Mouse (Mus musculus) intestine, embryonic 14.5 days (tissue): ENCODE measurements at regions not wholly inside any gene's neighbourhood (a gene's known extent, or its start where the extent isn't known, plus 50 kb on each side); places are given as distances from the start of the nearest gene placed in this dataset.

Source experiments
- ATAC-seq: fragments of 200-750 bp; cut with Nextera tagmentation; replicated peaks from 2 replicates; pipeline ENCODE4 v1.8.0; 2017; ENCODE audit warnings: low read depth, moderate number of reproducible peaks, moderate TSS enrichment, moderate library complexity; ENCODE audit not compliant: low FRiP score, low TSS enrichment
- DNase-seq: peaks from one replicate; pipeline ENCODE4 v3.0.0-alpha.2; 2018; ENCODE audit warnings: low spot score
- H3K27ac ChIP-seq: fragments of 300-500 bp; sonication (generic); 2 replicates; pipeline ENCODE4 v1.5.1; 2014; ENCODE audit warnings: low read depth, mild to moderate bottlenecking, control low read depth
- H3K27me3 ChIP-seq: fragments of 300-500 bp; sonication (generic); replicated peaks from 2 replicates; pipeline ENCODE4 v1.6.1; 2014; ENCODE audit warnings: low read length, control low read depth; ENCODE audit not compliant: control insufficient read depth, insufficient read depth
- H3K36me3 ChIP-seq: fragments of 300-500 bp; sonication (generic); 2 replicates; pipeline ENCODE4 v1.6.1; 2014; ENCODE audit warnings: low read length, control low read depth; ENCODE audit not compliant: control insufficient read depth, insufficient read depth
- H3K4me1 ChIP-seq: fragments of 300-500 bp; sonication (generic); replicated peaks from 2 replicates; pipeline ENCODE4 v1.6.1; 2014; ENCODE audit warnings: low read length, control low read depth, mixed read lengths; ENCODE audit not compliant: control insufficient read depth, insufficient read depth
- H3K4me2 ChIP-seq: fragments of 300-500 bp; sonication (generic); 2 replicates; pipeline ENCODE4 v1.6.1; 2014; ENCODE audit warnings: low read length
- H3K4me3 ChIP-seq: fragments of 300-500 bp; sonication (generic); 2 replicates; pipeline ENCODE4 v1.5.1; 2014; ENCODE audit warnings: low read depth, low read length, control low read depth, mixed read lengths
- H3K9ac ChIP-seq: fragments of 300-500 bp; sonication (generic); 2 replicates; pipeline ENCODE4 v1.6.1; 2014; ENCODE audit warnings: mild to moderate bottlenecking, low read length
- H3K9me3 ChIP-seq: fragments of 300-500 bp; sonication (generic); 2 replicates; pipeline ENCODE4 v1.6.1; 2016; ENCODE audit warnings: low read length, control low read depth; ENCODE audit not compliant: control insufficient read depth
- WGBS: fragments of 180-500 bp; shearing (Covaris S2); extraction: QIAGEN DNeasy Blood & Tissue Kit; methylation state at CpG from one replicate; pipeline ENCODE4 v1.1.7; 2014; 5-methylcytosine and 5-hydroxymethylcytosine counted together

DNA sequence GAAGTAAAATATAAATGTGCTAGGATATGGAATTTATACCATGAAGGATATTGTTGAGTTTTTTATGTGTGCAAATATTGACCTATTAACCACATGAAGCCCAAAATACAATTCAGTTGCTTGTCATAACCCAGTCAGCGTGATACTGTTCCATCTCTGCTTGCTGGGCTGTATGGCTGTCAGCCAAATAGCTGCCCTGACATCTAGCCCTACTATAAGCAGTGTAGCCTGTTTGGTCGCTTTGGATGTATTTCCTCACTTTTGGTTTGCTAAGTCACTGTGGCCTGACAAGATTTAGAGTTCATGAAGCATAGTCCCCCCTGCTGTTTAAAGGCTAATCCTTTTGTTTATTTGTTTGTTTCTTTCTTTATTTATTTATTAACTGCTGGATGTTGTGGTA, 272.4 kb upstream of the Dach1 start:
- ATAC-seq: no peak
- H3K36me3 ChIP-seq: no peaks in the 10 kb centered on the region
- no peak overlapping the region for H3K27ac ChIP-seq
- no peaks in the 10 kb centered on the region for H3K27me3 ChIP-seq
- H3K4me2 ChIP-seq: no peak overlapping the region
- no peak overlapping the region for H3K9ac ChIP-seq
- no peak overlapping the region for H3K4me3 ChIP-seq
- 58% methylated on average over 2 of the region's 2 CpGs for WGBS
- no peak for DNase-seq
- no peaks in the 10 kb centered on the region for H3K9me3 ChIP-seq
- H3K4me1 ChIP-seq: no peaks in the 10 kb centered on the region

DNA sequence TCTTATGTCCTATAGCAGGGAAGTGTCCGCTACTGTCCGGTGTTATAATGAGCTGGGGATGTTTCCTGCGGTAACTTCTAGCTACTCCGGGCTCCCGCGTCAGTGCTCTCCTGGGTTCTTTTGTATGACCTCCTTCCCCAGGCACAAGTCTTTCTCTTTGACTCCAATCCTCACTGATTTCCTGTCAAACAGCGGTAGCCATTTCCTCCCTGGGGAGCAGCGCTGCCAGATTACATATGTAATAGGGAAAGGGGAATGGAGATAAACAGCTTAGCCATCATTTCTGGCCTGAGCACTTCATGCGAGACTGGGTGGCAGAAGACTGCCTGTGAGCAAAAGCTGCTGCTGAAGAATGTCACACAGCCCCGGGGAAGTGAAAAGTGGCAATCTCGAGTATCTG, 262.4 kb upstream of the Dach1 start:
- Histone ChIP-seq H3K4me3 (no peak overlapping the region), H3K4me2 (no peak overlapping the region), H3K4me1 (no peaks in the 10 kb centered on the region), H3K36me3 (no peaks in the 10 kb centered on the region), H3K9me3 (no peaks in the 10 kb centered on the region), H3K9ac (no peak overlapping the region), H3K27ac (no peak overlapping the region), H3K27me3 (no peaks in the 10 kb centered on the region)
- DNase-seq: no peak
- ATAC-seq: no peak
- WGBS: 56% methylated on average over 11 of the region's 11 CpGs

GRCm38 (mm10) chr14:98417719-98418118, 248.2 kb upstream of the Dach1 start:
- Histone ChIP-seq H3K9me3 (no peaks in the 10 kb centered on the region), H3K9ac (no peak overlapping the region), H3K36me3 (no peaks in the 10 kb centered on the region), H3K4me1 (no peaks in the 10 kb centered on the region), H3K27ac (no peak overlapping the region), H3K27me3 (no peaks in the 10 kb centered on the region), H3K4me3 (no peak overlapping the region), H3K4me2 (no peak overlapping the region)
- DNase-seq (no peak), ATAC-seq (no peak)
- 66% methylated on average over 1 of the region's 1 CpGs for WGBS

DNA sequence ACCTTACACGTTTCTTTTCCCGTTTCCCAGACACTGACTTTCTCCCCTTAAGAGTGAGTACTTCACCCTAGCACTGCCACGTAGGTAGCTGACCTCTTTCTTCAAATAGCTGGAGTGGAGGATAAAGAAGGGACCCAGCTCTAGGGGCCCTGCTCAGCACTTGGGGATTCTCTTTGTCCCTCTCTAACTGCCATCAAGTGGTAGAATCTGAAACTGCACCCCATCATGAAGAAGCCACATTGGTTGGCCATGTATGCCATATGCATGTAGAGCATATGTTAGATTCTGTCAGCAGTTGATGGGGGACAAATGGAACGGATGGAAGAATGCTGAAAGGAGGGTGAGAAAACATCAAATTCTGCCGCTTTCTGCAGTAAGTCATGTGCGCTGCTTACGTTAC, 244.6 kb upstream of the Dach1 start:
- H3K27ac ChIP-seq: no peak overlapping the region
- ATAC-seq (no peak), DNase-seq (no peak)
- H3K9ac ChIP-seq: no peak overlapping the region
- H3K4me1 ChIP-seq: no peaks in the 10 kb centered on the region
- 62% methylated on average over 7 of the region's 7 CpGs for WGBS
- H3K4me2 ChIP-seq: no peak overlapping the region
- H3K27me3 ChIP-seq: no peaks in the 10 kb centered on the region
- H3K9me3 ChIP-seq: no peaks in the 10 kb centered on the region
- H3K4me3 ChIP-seq: no peak overlapping the region
- no peaks in the 10 kb centered on the region for H3K36me3 ChIP-seq

DNA sequence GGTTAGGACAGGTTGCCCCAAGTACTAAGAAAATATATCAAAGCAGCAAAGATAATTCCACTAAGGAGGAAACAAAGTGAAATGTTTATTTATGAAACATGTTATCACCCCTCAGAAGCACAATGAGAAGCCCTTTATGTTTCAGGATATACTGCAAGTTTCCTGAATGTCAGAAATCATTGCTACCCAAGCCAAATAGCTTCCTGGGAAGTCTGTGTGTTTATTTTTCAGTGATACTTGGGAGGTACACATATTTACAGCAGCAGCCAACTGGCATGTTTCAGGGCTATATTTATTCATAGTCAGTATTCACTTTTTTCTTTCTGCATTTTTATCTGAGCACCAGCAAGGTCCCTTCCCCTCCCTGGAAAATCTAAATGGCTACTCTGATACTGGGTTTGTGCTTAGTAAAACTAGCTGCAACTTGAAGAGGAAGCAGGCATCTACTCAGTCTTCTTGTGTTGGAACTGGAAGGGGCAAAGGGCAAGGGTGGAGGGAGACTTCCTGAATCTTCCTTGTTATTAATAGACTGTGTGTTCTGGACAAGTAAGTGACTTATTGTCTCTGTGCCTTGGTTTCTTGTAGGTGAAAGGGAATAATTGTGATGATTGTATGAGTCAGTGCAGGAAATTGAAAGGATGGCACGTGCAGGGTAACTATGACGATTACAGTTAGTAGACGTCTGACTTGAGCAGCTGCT, 236.5 kb upstream of the Dach1 start:
- ATAC-seq (no peak), DNase-seq (no peak)
- Histone ChIP-seq H3K9ac (no peak overlapping the region), H3K27me3 (no peaks in the 10 kb centered on the region), H3K4me3 (no peak overlapping the region), H3K9me3 (no peaks in the 10 kb centered on the region), H3K36me3 (no peaks in the 10 kb centered on the region), H3K4me1 (no peaks in the 10 kb centered on the region), H3K27ac (no peak overlapping the region), H3K4me2 (no peak overlapping the region)
- 49% methylated on average over 3 of the region's 3 CpGs for WGBS

GRCm38 (mm10) chr14:98404026-98404425, 234.5 kb upstream of the Dach1 start:
- H3K9ac ChIP-seq: no peak overlapping the region
- no peaks in the 10 kb centered on the region for H3K36me3 ChIP-seq
- H3K27me3 ChIP-seq: no peaks in the 10 kb centered on the region
- H3K4me2 ChIP-seq: no peak overlapping the region
- H3K27ac ChIP-seq: no peak overlapping the region
- no peaks in the 10 kb centered on the region for H3K9me3 ChIP-seq
- ATAC-seq (no peak), DNase-seq (no peak)
- H3K4me1 ChIP-seq: no peaks in the 10 kb centered on the region
- 93% methylated on average over 5 of the region's 5 CpGs for WGBS
- H3K4me3 ChIP-seq: no peak overlapping the region

GRCm38 (mm10) chr14:98387871-98388270, 218.3 kb upstream of the Dach1 start:
- WGBS: 57% methylated on average over 4 of the region's 4 CpGs
- no peak for ATAC-seq

More at GRCm38 (mm10) chr14:98387871-98388270, 218.3 kb upstream of the Dach1 start:
- no peaks in the 10 kb centered on the region for H3K27me3 ChIP-seq
- no peak overlapping the region for H3K4me2 ChIP-seq
- no peaks in the 10 kb centered on the region for H3K36me3 ChIP-seq
- DNase-seq: no peak
- no peaks in the 10 kb centered on the region for H3K4me1 ChIP-seq
- no peaks in the 10 kb centered on the region; the same call in 1 of the 2 replicates for H3K9me3 ChIP-seq
- no peak overlapping the region for H3K4me3 ChIP-seq
- no peak overlapping the region for H3K27ac ChIP-seq
- H3K9ac ChIP-seq: no peak overlapping the region
